Comparison of ENCODE assay signal across 12 mouse cellular contexts in genomic region chr6:115559651-115560632, GRCm38 (mm10). TPM values are rescaled to one million over a fixed set of nuclear protein-coding genes. Genes with fewer than 3 reads are reported as not detected.
DNase-seq lines count a peak whose midpoint lies in the region; ATAC-seq lines count a peak whose summit lies in the region.
"Had no signal": no experiment of that assay in that cellular context is flagged by ENCODE, and none has a peak within 500 bp of the region (broad histone marks: within the 10 kb centered on the region; RNA-seq: fewer than 3 reads in every experiment).

No protein-coding gene starts in this region.

- DNase-seq in embryo, embryonic 10 days (ENCODE audit: low spot score): peak; percentile 51
- no peak for DNase-seq in embryo, embryonic 10.5 days (ENCODE audit: low spot score)
- peak; percentile 25 for DNase-seq in ovary, adult 18-20 months (ENCODE audit: low spot score)
- no peak for DNase-seq in ovary, postnatal 10 days (ENCODE audit: low spot score)
- DNase-seq in kidney, postnatal 4 days: peak; percentile 58 to 71
- DNase-seq in spleen, adult 12 weeks (ENCODE audit: low spot score): no peak
- DNase-seq in layer of hippocampus, adult 11-12 months (ENCODE audit: low spot score): no peak
- DNase-seq: cerebellum, adult 11 months; right cerebral cortex, adult 18-20 months had no signal

- no peak for ATAC-seq in megakaryocyte, adult 5-6 weeks (ENCODE audit: poor library complexity, severe bottlenecking)
- ATAC-seq: midbrain, embryonic 16.5 days had no signal

RNA-seq across cellular contexts. Expression of gene Tsen2, which starts 15.5 kb away (rescaled TPM):
- 2.9 and 3.0 TPM in 2 replicates for total RNA-seq in megakaryocyte, adult 5-6 weeks (2015)
- total RNA-seq in megakaryocyte, adult 5-6 weeks (2017): 3.4 and 8.7 TPM in 2 replicates

RNA-seq across cellular contexts. Expression of gene Mkrn2os, which starts 32.4 kb away (rescaled TPM):
- total RNA-seq in megakaryocyte, adult 5-6 weeks (2015): not detected in 2 replicates
- not detected in 2 replicates for total RNA-seq in megakaryocyte, adult 5-6 weeks (2017)
- total RNA-seq: layer of hippocampus, adult 18-20 months had no signal

RNA-seq across cellular contexts. Expression of gene Mkrn2, which starts 41.8 kb away (rescaled TPM):
- total RNA-seq in megakaryocyte, adult 5-6 weeks (2015): 5.4 and 8.7 TPM in 2 replicates
- 22.7 and 22.8 TPM in 2 replicates for total RNA-seq in megakaryocyte, adult 5-6 weeks (2017)

Comparison
In these comparisons a context has a peak if more than half of its experiments do, and no peak if none do; other contexts are left out.
1. DNase-seq: peak in embryo, embryonic 10 days (single experiment), ovary, adult 18-20 months (single experiment) and kidney, postnatal 4 days (2 of 2); none in embryo, embryonic 10.5 days (single experiment), ovary, postnatal 10 days (single experiment), spleen, adult 12 weeks (single experiment) and layer of hippocampus, adult 11-12 months (single experiment).